Mouse (Mus musculus): ENCODE data around the gene Taar8b. TPM values are rescaled to one million over a fixed set of nuclear protein-coding genes. Genes with fewer than 3 reads are reported as not detected.
"Not testable (repeated sequence)": the region's sequence is repeated elsewhere in the genome, so short reads cannot be mapped to it uniquely, and the experiment has no call there.

The Taar8b gene
- polyA plus RNA-seq, 1 experiment from 2014 or later = not detected

GRCm38 (mm10) chr10:24097010-24097409 lies 4.9 kb upstream of the Taar8b start:
- not testable (repeated sequence) for H3K27me3 ChIP-seq (ENCODE audit: low read depth, poor library complexity, severe bottlenecking); DNase-seq (ENCODE audit: low spot score); H3K27ac ChIP-seq; H3K4me1 ChIP-seq; H3K4me3 ChIP-seq; H3K9me3 ChIP-seq (replicated peaks); H3K36me3 ChIP-seq
- 63% methylated on average over 2 of the region's 2 CpGs for WGBS

- Histone ChIP-seq H3K9me3 (replicated peaks) (no peaks in the 10 kb centered on the region), H3K4me3 (no peak overlapping the region), H3K27me3 (ENCODE audit: low read depth, poor library complexity, severe bottlenecking) (no peaks in the 10 kb centered on the region), H3K36me3 (no peaks in the 10 kb centered on the region), H3K27ac (no peak overlapping the region), H3K4me1 (no peaks in the 10 kb centered on the region)
- 98% methylated on average over 2 of the region's 2 CpGs for WGBS
- DNase-seq (ENCODE audit: low spot score) = no peak
These were observed 4.9 kb downstream of the Taar8b start for GRCm38 (mm10) chr10:24087168-24087567.

DNA sequence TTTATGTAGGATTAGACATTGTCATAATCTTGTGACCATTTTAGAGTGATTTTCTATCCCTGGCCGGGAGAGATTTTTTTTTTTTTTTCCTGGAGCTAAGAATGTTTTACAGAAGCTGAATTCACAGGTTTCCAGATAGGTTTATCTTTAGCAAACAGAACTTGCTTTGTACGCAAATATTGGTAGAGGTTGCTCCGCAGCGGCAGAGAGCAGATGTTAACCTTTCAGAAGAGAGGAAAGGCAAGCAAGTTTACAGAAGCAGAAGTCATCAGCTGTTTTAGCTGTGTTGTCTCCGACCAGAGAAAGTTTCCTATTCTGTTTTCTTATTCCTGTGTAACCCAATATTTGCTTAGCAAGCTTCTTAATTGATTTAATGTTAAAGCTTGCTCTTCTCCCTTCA lies 5.5 kb downstream of the Taar8b start:
- Histone ChIP-seq H3K9me3 (replicated peaks) (no peaks in the 10 kb centered on the region), H3K4me1 (no peaks in the 10 kb centered on the region), H3K36me3 (no peaks in the 10 kb centered on the region), H3K4me3 (no peak overlapping the region), H3K27ac (no peak overlapping the region), H3K27me3 (ENCODE audit: low read depth, poor library complexity, severe bottlenecking) (no peaks in the 10 kb centered on the region)
- no peak for DNase-seq (ENCODE audit: low spot score)
- WGBS = 91% methylated on average over 5 of the region's 5 CpGs

DNA sequence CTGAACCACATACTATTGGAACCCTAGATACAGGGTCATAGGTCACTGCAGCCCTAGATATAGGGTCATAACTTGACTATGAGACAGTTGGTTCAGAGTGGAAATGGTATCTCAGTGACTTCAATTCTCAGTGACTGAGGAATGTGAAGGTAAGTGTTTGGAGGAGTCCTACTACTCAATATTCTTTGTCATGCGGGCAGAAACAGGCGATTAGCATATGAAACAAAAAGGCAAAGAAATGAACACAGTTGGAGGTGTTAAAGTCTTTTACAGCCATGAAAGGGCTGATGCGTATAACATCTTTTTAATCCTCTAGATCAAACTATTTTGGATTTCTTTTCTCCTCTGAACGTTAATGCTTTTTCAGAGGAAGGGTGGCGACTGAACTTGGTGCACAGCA lies 6.2 kb downstream of the Taar8b start:
- Histone ChIP-seq H3K4me3 (no peak overlapping the region), H3K27ac (no peak overlapping the region), H3K36me3 (no peaks in the 10 kb centered on the region), H3K4me1 (no peaks in the 10 kb centered on the region), H3K9me3 (replicated peaks) (no peaks in the 10 kb centered on the region), H3K27me3 (ENCODE audit: low read depth, poor library complexity, severe bottlenecking) (no peaks in the 10 kb centered on the region)
- WGBS = 82% methylated on average over 5 of the region's 5 CpGs
- DNase-seq (ENCODE audit: low spot score) = no peak

DNA sequence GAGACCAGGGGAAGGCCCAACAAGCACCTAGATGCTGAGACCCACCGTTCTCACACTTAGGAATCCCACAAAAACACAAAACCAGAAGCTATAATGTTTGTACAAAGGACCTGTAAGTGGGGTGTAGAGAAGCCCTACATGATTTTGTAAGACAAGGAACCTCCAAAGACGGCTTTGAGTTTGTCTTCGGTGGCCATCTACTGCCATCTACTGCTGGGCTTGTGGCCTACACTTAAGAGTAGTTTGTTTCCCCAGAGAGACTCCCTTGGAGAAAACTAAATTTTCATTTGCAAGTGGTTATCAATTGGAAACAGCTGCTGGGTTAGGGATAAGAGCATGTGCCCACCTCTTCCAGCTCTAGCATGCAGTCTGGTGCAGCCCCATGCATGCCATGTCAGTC lies 11.9 kb downstream of the Taar8b start:
- WGBS = 45% methylated on average over 3 of the region's 3 CpGs
- H3K27me3 ChIP-seq (ENCODE audit: low read depth, poor library complexity, severe bottlenecking) = no peaks in the 10 kb centered on the region
- no peak overlapping the region for H3K4me3 ChIP-seq
- H3K4me1 ChIP-seq = no peaks in the 10 kb centered on the region
- no peaks in the 10 kb centered on the region for H3K9me3 ChIP-seq (replicated peaks)
- no peaks in the 10 kb centered on the region for H3K36me3 ChIP-seq
- no peak overlapping the region for H3K27ac ChIP-seq
- peak; percentile 38 for DNase-seq (ENCODE audit: low spot score)

- not testable (repeated sequence) for H3K27me3 ChIP-seq (ENCODE audit: low read depth, poor library complexity, severe bottlenecking); H3K9me3 ChIP-seq (replicated peaks); H3K4me3 ChIP-seq; DNase-seq (ENCODE audit: low spot score); H3K27ac ChIP-seq; H3K36me3 ChIP-seq; H3K4me1 ChIP-seq
- WGBS = 82% methylated on average over 2 of the region's 4 CpGs
These were observed 15.9 kb downstream of the Taar8b start, which contains the start of gene Taar8a for GRCm38 (mm10) chr10:24076200-24076599. Gene Taar8a, plus strand, starts transcription at chr10:24076500.

DNA sequence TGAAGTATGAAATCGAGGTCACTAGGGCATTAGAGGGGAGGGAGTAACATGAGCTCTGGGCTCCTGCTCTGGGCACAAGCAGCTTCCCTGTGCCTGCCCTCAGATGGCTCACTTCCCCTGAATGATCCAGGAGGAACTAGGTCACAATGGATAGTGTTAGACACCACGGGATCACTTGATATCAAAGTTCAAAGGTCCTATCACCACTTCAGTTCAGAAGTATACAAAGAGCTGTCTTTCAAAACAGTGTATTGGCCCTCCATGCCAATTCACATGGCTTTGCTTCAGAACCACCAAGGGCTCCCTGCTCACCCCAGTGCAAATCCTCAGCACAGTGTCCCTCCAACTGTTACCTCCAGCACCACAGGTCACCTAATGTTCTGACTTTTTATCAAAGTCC lies 17.3 kb downstream of the Taar8b start:
- not testable (repeated sequence) for H3K9me3 ChIP-seq (replicated peaks); H3K4me3 ChIP-seq; H3K27me3 ChIP-seq (ENCODE audit: low read depth, poor library complexity, severe bottlenecking); H3K27ac ChIP-seq; DNase-seq (ENCODE audit: low spot score); H3K4me1 ChIP-seq; H3K36me3 ChIP-seq
- 63% methylated on average over 2 of the region's 2 CpGs for WGBS

DNA sequence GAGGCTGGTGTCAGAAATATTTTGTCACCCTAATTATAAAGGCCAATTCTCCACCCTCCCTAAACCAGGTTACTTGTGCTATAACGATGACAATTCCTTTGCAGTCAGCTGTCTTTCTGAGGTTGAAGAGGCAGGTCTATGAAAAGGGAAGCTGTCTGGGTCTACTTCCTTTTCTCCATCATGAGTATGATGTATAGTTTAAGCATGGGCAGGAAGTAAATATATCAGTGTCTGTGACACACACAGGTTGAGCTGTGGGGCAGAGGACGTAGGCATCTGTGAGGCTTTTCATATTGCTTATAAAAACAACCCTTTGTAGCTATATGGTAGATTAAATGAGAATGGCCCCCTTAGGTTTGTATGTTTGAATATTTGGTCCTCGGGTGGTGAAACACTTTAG lies 33.1 kb downstream of the Taar8b start:
- no peak for DNase-seq (ENCODE audit: low spot score)
- 88% methylated on average over 3 of the region's 3 CpGs for WGBS

GRCm38 (mm10) chr10:24052039-24052438 lies 40.1 kb downstream of the Taar8b start:
- 79% methylated on average over 5 of the region's 5 CpGs for WGBS
- Histone ChIP-seq H3K27ac (no peak overlapping the region), H3K4me1 (no peaks in the 10 kb centered on the region), H3K9me3 (replicated peaks) (no peaks in the 10 kb centered on the region), H3K27me3 (ENCODE audit: low read depth, poor library complexity, severe bottlenecking) (no peaks in the 10 kb centered on the region), H3K36me3 (no peaks in the 10 kb centered on the region), H3K4me3 (no peak overlapping the region)
- DNase-seq (ENCODE audit: low spot score) = no peak

More for the DNA sequence above, 33.1 kb downstream of the Taar8b start:
- Histone ChIP-seq H3K4me1 (no peaks in the 10 kb centered on the region), H3K9me3 (replicated peaks) (no peaks in the 10 kb centered on the region), H3K36me3 (no peaks in the 10 kb centered on the region), H3K4me3 (no peak overlapping the region), H3K27ac (no peak overlapping the region), H3K27me3 (ENCODE audit: low read depth, poor library complexity, severe bottlenecking) (no peaks in the 10 kb centered on the region)

- Histone ChIP-seq H3K4me3 (no peak within 1 kb of the TSS), H3K27ac (no peak within 1 kb of the TSS), H3K4me1 (no peaks in the 10 kb centered on the region), H3K27me3 (ENCODE audit: low read depth, poor library complexity, severe bottlenecking) (no peaks in the 10 kb centered on the region), H3K36me3 (no peaks in the 10 kb centered on the region), H3K9me3 (replicated peaks) (no peaks in the 10 kb centered on the region)
- no peak for DNase-seq (ENCODE audit: low spot score)
These were observed 42.9 kb downstream of the Taar8b start, which contains the start of gene Taar7f for GRCm38 (mm10) chr10:24049210-24049609. Gene Taar7f, plus strand, starts transcription at chr10:24049510.

Other genes with a start within 250 kb of the Taar8b start
- not detected in 2 replicates for gene Vnn3, start 240.8 kb downstream of the Taar8b start, polyA plus RNA-seq (2016; fragmentation: Nextera tagmentation; extraction: Ambion mirVana)
- 0.43 and 0.68 TPM in 2 replicates for gene Vnn1, start 197.6 kb downstream of the Taar8b start, polyA plus RNA-seq (2016; fragmentation: Nextera tagmentation; extraction: Ambion mirVana)
- gene Taar1, start 171.9 kb downstream of the Taar8b start, polyA plus RNA-seq (2016; fragmentation: Nextera tagmentation; extraction: Ambion mirVana) = not detected in 2 replicates
- gene Taar2, start 153.7 kb downstream of the Taar8b start, polyA plus RNA-seq (2016; fragmentation: Nextera tagmentation; extraction: Ambion mirVana) = not detected in 2 replicates
- gene Taar3, start 142.7 kb downstream of the Taar8b start, polyA plus RNA-seq (2016; fragmentation: Nextera tagmentation; extraction: Ambion mirVana) = not detected in 2 replicates
- gene Taar4, start 131.8 kb downstream of the Taar8b start, polyA plus RNA-seq (2016; fragmentation: Nextera tagmentation; extraction: Ambion mirVana) = not detected in 2 replicates
- gene Taar5, start 121.6 kb downstream of the Taar8b start, polyA plus RNA-seq (2016; fragmentation: Nextera tagmentation; extraction: Ambion mirVana) = not detected in 2 replicates
- not detected in 2 replicates for gene Taar6, start 106.6 kb downstream of the Taar8b start, polyA plus RNA-seq (2016; fragmentation: Nextera tagmentation; extraction: Ambion mirVana)
- not detected in 2 replicates for gene Taar7a, start 98.8 kb downstream of the Taar8b start, polyA plus RNA-seq (2016; fragmentation: Nextera tagmentation; extraction: Ambion mirVana)
- not detected in 2 replicates for gene Taar7b, start 92.4 kb downstream of the Taar8b start, polyA plus RNA-seq (2016; fragmentation: Nextera tagmentation; extraction: Ambion mirVana)
- not detected in 2 replicates for gene Taar7d, start 65.1 kb downstream of the Taar8b start, polyA plus RNA-seq (2016; fragmentation: Nextera tagmentation; extraction: Ambion mirVana)
- gene Taar7e, start 54.7 kb downstream of the Taar8b start, polyA plus RNA-seq (2016; fragmentation: Nextera tagmentation; extraction: Ambion mirVana) = not detected in 2 replicates
- not detected in 2 replicates for gene Taar7f, start 42.8 kb downstream of the Taar8b start, polyA plus RNA-seq (2016; fragmentation: Nextera tagmentation; extraction: Ambion mirVana)
- gene Taar8a, start 15.8 kb downstream of the Taar8b start, polyA plus RNA-seq (2016; fragmentation: Nextera tagmentation; extraction: Ambion mirVana) = not detected in 2 replicates
- not detected in 2 replicates for gene Taar8c, start 9.6 kb upstream of the Taar8b start, polyA plus RNA-seq (2016; fragmentation: Nextera tagmentation; extraction: Ambion mirVana)
- gene Taar9, start 17.2 kb upstream of the Taar8b start, polyA plus RNA-seq (2016; fragmentation: Nextera tagmentation; extraction: Ambion mirVana) = not detected in 2 replicates
- 23.7 and 34.1 TPM in 2 replicates for gene Stx7, start 57.0 kb upstream of the Taar8b start, polyA plus RNA-seq (2016; fragmentation: Nextera tagmentation; extraction: Ambion mirVana)
- gene Moxd1, start 131.2 kb upstream of the Taar8b start, polyA plus RNA-seq (2016; fragmentation: Nextera tagmentation; extraction: Ambion mirVana) = 3.2 and 6.0 TPM in 2 replicates